Mouse (Mus musculus): ENCODE data around the gene Spatc1l. TPM values are rescaled to one million over a fixed set of nuclear protein-coding genes. Genes with fewer than 3 reads are reported as not detected.
A peak's percentile ranks its signal among the peaks of the same experiment; 100 is the strongest.

The Spatc1l gene
- total RNA-seq, 1 experiment: not detected

DNA sequence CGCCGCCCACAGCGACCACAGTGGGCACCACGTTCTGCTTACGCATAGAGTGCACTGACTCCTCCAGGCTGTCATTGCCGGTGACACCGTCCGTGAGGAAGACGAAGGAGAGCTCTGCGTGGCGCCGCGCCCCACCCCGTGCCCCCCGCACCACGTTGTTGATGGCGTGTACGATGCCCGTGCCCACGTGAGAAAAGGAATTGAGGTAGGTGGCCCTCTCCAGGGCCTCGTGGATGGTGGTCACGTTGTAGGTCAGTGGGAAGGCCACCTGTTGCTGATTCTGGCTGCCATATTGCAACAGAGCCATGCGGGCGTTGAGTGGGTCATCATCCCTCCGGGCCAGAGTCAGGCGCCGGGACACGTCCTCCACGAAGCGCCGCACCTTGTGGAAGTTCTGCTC is 34.3 kb downstream of the Spatc1l start:
- in situ Hi-C loops (cut with MboI; ENCODE audit: low sequenced_read_pairs in 2 of 2, unreplicated experiment in 2 of 2): no loop called here
- peak overlapping the region; percentile 2 to 39; a peak in 2 of 4 replicates for H3K4me3 ChIP-seq (ENCODE audit: insufficient read depth in 1 of 2, low read depth in 1 of 2, low read length in 2 of 2, poor library complexity in 1 of 2, severe bottlenecking in 1 of 2)
- peaks cover 0 to 6% of the 10 kb centered on the region in 2 experiments; a peak in 1 of 4 replicates for H3K4me1 ChIP-seq (ENCODE audit: control insufficient read depth in 2 of 2, insufficient read depth in 2 of 2, low read length in 2 of 2, poor library complexity in 1 of 2)

DNA sequence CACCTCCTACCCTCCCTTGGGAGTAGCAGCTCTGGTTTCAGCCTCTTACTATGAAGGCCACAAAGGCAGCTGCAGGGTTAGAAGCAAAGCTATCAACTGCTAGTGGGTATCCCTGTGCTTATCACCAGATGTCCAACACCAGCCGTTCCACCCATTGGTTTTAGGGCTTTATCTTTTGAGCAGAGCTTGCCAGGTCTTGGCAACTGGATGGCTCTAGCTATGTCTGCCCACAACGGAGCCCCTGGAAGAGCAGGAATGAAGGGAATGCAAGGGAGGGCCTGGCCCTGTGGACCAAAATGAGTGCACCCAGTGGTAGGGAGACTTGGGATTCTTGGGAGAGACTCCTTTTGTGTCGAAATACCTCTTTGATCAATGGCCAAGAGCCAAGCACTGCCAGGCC is 40.6 kb downstream of the Spatc1l start:
- TF ChIP-seq HCFC1 (IDR thresholded peaks at IDR 0.05; ENCODE audit: borderline replicate concordance, insufficient read depth, low read length) (no peak), ZC3H11A (IDR thresholded peaks at IDR 0.05; ENCODE audit: borderline replicate concordance, low read depth, low read length) (no peak), ZNF384 (IDR thresholded peaks at IDR 0.05; ENCODE audit: low read depth, low read length) (no peak), MAFK (IDR thresholded peaks at IDR 0.05; ENCODE audit: insufficient read depth, low read depth, low read length) (no peak), CHD2 (IDR thresholded peaks at IDR 0.05; ENCODE audit: low read depth, low read length) (no peak)
- Histone ChIP-seq H3K9me3 (ENCODE audit: control insufficient read depth, insufficient read depth, low read depth, low read length) (no peaks in the 10 kb centered on the region), H3K4me1 (ENCODE audit: control insufficient read depth in 2 of 2, insufficient read depth in 2 of 2, low read length in 2 of 2, poor library complexity in 1 of 2) (no peaks in the 10 kb centered on the region), H3K4me3 (ENCODE audit: insufficient read depth in 1 of 2, low read depth in 1 of 2, low read length in 2 of 2, poor library complexity in 1 of 2, severe bottlenecking in 1 of 2) (no peak overlapping the region), H3K27ac (ENCODE audit: insufficient read depth, low read depth, low read length, poor library complexity, severe bottlenecking) (no peak overlapping the region), H3K9ac (ENCODE audit: insufficient read depth, low read depth, low read length, poor library complexity, severe bottlenecking) (no peak overlapping the region), H3K36me3 (ENCODE audit: control insufficient read depth, insufficient read depth, low read length, poor library complexity, severe bottlenecking) (no peaks in the 10 kb centered on the region)
- no peak for DNase-seq (ENCODE audit: low read depth, low spot score)
- in situ Hi-C loops (cut with MboI; ENCODE audit: low sequenced_read_pairs in 2 of 2, unreplicated experiment in 2 of 2): no loop called here

More for the DNA sequence above, 34.3 kb downstream of the Spatc1l start:
- H3K27ac ChIP-seq (ENCODE audit: insufficient read depth, low read depth, low read length, poor library complexity, severe bottlenecking): no peak overlapping the region
- H3K36me3 ChIP-seq (ENCODE audit: control insufficient read depth, insufficient read depth, low read length, poor library complexity, severe bottlenecking): no peaks in the 10 kb centered on the region
- TF ChIP-seq CHD2 (IDR thresholded peaks at IDR 0.05; ENCODE audit: low read depth, low read length): no peak
- TF ChIP-seq HCFC1 (IDR thresholded peaks at IDR 0.05; ENCODE audit: borderline replicate concordance, insufficient read depth, low read length): no peak
- no peak for TF ChIP-seq MAFK (IDR thresholded peaks at IDR 0.05; ENCODE audit: insufficient read depth, low read depth, low read length)
- no peak for TF ChIP-seq ZNF384 (IDR thresholded peaks at IDR 0.05; ENCODE audit: low read depth, low read length)
- TF ChIP-seq ZC3H11A (IDR thresholded peaks at IDR 0.05; ENCODE audit: borderline replicate concordance, low read depth, low read length): no peak
- DNase-seq (ENCODE audit: low read depth, low spot score): no peak
- H3K9ac ChIP-seq (ENCODE audit: insufficient read depth, low read depth, low read length, poor library complexity, severe bottlenecking): no peak overlapping the region
- no peaks in the 10 kb centered on the region for H3K9me3 ChIP-seq (ENCODE audit: control insufficient read depth, insufficient read depth, low read depth, low read length)

- Histone ChIP-seq H3K36me3 (ENCODE audit: control insufficient read depth, insufficient read depth, low read length, poor library complexity, severe bottlenecking) (no peaks in the 10 kb centered on the region), H3K9ac (ENCODE audit: insufficient read depth, low read depth, low read length, poor library complexity, severe bottlenecking) (no peak overlapping the region), H3K4me1 (ENCODE audit: control insufficient read depth in 2 of 2, insufficient read depth in 2 of 2, low read length in 2 of 2, poor library complexity in 1 of 2) (no peaks in the 10 kb centered on the region), H3K9me3 (ENCODE audit: control insufficient read depth, insufficient read depth, low read depth, low read length) (no peaks in the 10 kb centered on the region), H3K4me3 (ENCODE audit: insufficient read depth in 1 of 2, low read depth in 1 of 2, low read length in 2 of 2, poor library complexity in 1 of 2, severe bottlenecking in 1 of 2) (no peak overlapping the region), H3K27ac (ENCODE audit: insufficient read depth, low read depth, low read length, poor library complexity, severe bottlenecking) (no peak overlapping the region)
- TF ChIP-seq ZC3H11A (IDR thresholded peaks at IDR 0.05; ENCODE audit: borderline replicate concordance, low read depth, low read length) (no peak), HCFC1 (IDR thresholded peaks at IDR 0.05; ENCODE audit: borderline replicate concordance, insufficient read depth, low read length) (no peak), MAFK (IDR thresholded peaks at IDR 0.05; ENCODE audit: insufficient read depth, low read depth, low read length) (no peak), CHD2 (IDR thresholded peaks at IDR 0.05; ENCODE audit: low read depth, low read length) (no peak), ZNF384 (IDR thresholded peaks at IDR 0.05; ENCODE audit: low read depth, low read length) (no peak)
- no peak for DNase-seq (ENCODE audit: low read depth, low spot score)
- in situ Hi-C loops (cut with MboI; ENCODE audit: low sequenced_read_pairs in 2 of 2, unreplicated experiment in 2 of 2): no loop called here
Measured at GRCm38 (mm10) chr10:76612473-76612872, 50.4 kb downstream of the Spatc1l start.

Other genes starting within 250 kb of the Spatc1l start
- gene Dip2a, start 217.0 kb upstream of the Spatc1l start, total RNA-seq (2012; rRNA removed): 9.0 and 9.6 TPM in 2 replicates
- gene AC141477.1, start 121.8 kb upstream of the Spatc1l start, total RNA-seq (2012; rRNA removed): not detected in 2 replicates
- gene Pcnt, start 119.5 kb upstream of the Spatc1l start, total RNA-seq (2012; rRNA removed): 107 and 142 TPM in 2 replicates
- 0.32 and 0.36 TPM in 2 replicates for gene 2610028H24Rik, start 113.2 kb upstream of the Spatc1l start, total RNA-seq (2012; rRNA removed)
- gene Mcm3ap, start 93.3 kb upstream of the Spatc1l start, total RNA-seq (2012; rRNA removed): 94.6 and 110 TPM in 2 replicates
- gene Ybey, start 93.2 kb upstream of the Spatc1l start, total RNA-seq (2012; rRNA removed): 3.6 and 4.6 TPM in 2 replicates
- gene Lss, start 30.7 kb upstream of the Spatc1l start, total RNA-seq (2012; rRNA removed): 35.6 and 47.2 TPM in 2 replicates
- 0.16 TPM in 1 of 2 replicates, not detected in the other for gene Ftcd, start 13.4 kb downstream of the Spatc1l start, total RNA-seq (2012; rRNA removed)
- gene Col6a2, start 61.4 kb downstream of the Spatc1l start, total RNA-seq (2012; rRNA removed): 1.2 and 1.3 TPM in 2 replicates
- 1.5 and 4.9 TPM in 2 replicates for gene Col6a1, start 163.9 kb downstream of the Spatc1l start, total RNA-seq (2012; rRNA removed)